Mouse (Mus musculus) C2C12 (cell line): ENCODE data around the gene Otud7a.

Experiments
- CTCF ChIP-seq: IDR thresholded peaks from one replicate; pipeline ENCODE4 v1.5.1; 2011; ENCODE audit not compliant: control insufficient read depth, insufficient read depth, insufficient read length
- MAX ChIP-seq: IDR thresholded peaks from one replicate; pipeline ENCODE4 v1.6.1; 2011; ENCODE audit warnings: mild to moderate bottlenecking, control low read depth
- USF1 ChIP-seq: IDR thresholded peaks from one replicate; pipeline ENCODE4 v1.6.1; 2011; ENCODE audit warnings: low read depth, mild to moderate bottlenecking, control low read depth, moderate library complexity

DNA sequence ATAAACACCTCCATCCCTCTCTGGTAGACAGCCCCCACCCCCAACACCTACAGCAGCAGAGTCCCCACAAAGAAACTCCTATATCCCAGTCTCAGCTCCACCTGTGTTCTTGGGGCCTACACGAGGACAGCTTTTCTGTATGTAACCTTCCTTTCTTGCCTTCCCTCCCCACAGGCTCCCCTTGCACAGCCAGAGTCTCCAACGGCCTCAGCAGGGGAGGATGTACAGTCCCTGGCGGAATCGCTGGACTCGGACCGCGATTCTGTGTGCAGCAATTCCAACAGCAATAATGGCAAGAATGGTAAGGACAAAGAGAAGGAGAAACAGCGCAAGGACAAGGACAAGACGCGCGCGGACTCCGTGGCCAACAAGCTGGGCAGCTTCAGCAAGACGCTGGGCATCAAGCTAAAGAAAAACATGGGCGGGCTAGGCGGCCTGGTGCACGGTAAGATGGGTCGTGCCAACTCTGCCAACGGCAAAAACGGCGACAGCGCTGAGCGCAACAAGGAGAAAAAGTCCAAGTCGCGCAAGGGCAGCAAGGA, 312.7 kb downstream of the Otud7a start:
- TF ChIP-seq CTCF: no peak
- no peak for TF ChIP-seq USF1
- TF ChIP-seq MAX: no peak
